Mouse (Mus musculus): Measurements from ENCODE around the gene Zfyve27. TPM values are rescaled to one million over a fixed set of nuclear protein-coding genes. Genes with fewer than 3 reads are reported as not detected.

Gene Zfyve27
- total and polyA plus RNA-seq, 3 experiments, result 27.0 to 40.2 TPM; not detected in 1

GRCm38 (mm10) chr19:42229499-42230287, 65.9 kb downstream of the Zfyve27 start:
- peaks cover 3 to 15% of the 10 kb centered on the region in 2 experiments; a peak in 3 of 4 replicates for H3K4me1 ChIP-seq (ENCODE audit: control insufficient read depth in 1 of 2, insufficient read depth in 2 of 2, low read length in 2 of 2)
- H3K4me3 ChIP-seq (ENCODE audit: control insufficient read depth in 1 of 2, insufficient read depth in 1 of 2, low read depth in 2 of 2, low read length in 2 of 2), result peak overlapping the region; percentile 54 to 55
- DNase-seq (ENCODE audit: low read depth, low spot score), result peak; percentile 89
- peak overlapping the region; percentile 55 for H3K9ac ChIP-seq (ENCODE audit: control insufficient read depth, low read depth, low read length, poor library complexity, severe bottlenecking)
- peaks cover 0 to 9% of the 10 kb centered on the region in 2 experiments; a peak in 2 of 4 replicates for H3K36me3 ChIP-seq (ENCODE audit: control insufficient read depth in 1 of 2, insufficient read depth in 2 of 2, low read length in 2 of 2)
- no peaks in the 10 kb centered on the region for H3K27me3 ChIP-seq (ENCODE audit: control insufficient read depth in 1 of 2, insufficient read depth in 2 of 2, low read length in 2 of 2)
- peak overlapping the region; percentile 60 for H3K27ac ChIP-seq (ENCODE audit: control insufficient read depth, low read depth, low read length)
- no peaks in the 10 kb centered on the region for H3K9me3 ChIP-seq (replicated peaks; ENCODE audit: insufficient read depth, low read length)
- no peaks in the 10 kb centered on the region for H3K79me2 ChIP-seq (ENCODE audit: control insufficient read depth, insufficient read depth, low read length, poor library complexity)
- TF ChIP-seq HCFC1 (IDR thresholded peaks at IDR 0.05; ENCODE audit: low read depth, low read length), result peak; percentile 15; the same call in 1 of the 2 replicates
- peak; percentile 16; the same call in 1 of the 2 replicates for TF ChIP-seq MAZ (IDR thresholded peaks at IDR 0.05; ENCODE audit: low read depth, low read length)
- peak; percentile 69 for TF ChIP-seq USF1 (IDR thresholded peaks at IDR 0.05; ENCODE audit: low read depth, low read length)
- peak; percentile 93 for TF ChIP-seq MXI1 (IDR thresholded peaks at IDR 0.05; ENCODE audit: low read depth, low read length)
- TF ChIP-seq SIN3A (IDR thresholded peaks at IDR 0.05; ENCODE audit: low read length), result peak; percentile 11
- TF ChIP-seq ETS1 (IDR thresholded peaks at IDR 0.05; ENCODE audit: low read depth, low read length), result peak; percentile 53; the same call in 1 of the 2 replicates
- peak; percentile 62 for TF ChIP-seq TBP (IDR thresholded peaks at IDR 0.05; ENCODE audit: low read depth, low read length)
- peak; percentile 35; the same call in 1 of the 2 replicates for TF ChIP-seq NELFE (IDR thresholded peaks at IDR 0.05; ENCODE audit: low read depth, low read length)
- no peak for TF ChIP-seq KAT2A (conservative IDR thresholded peaks at IDR 0.05; ENCODE audit: low read depth, low read length)
- TF ChIP-seq CHD2 (IDR thresholded peaks at IDR 0.05; ENCODE audit: low read length), result no peak
- TF ChIP-seq ZKSCAN1 (IDR thresholded peaks at IDR 0.05; ENCODE audit: low read depth, low read length), result no peak
- TF ChIP-seq POLR2AphosphoS5 (IDR thresholded peaks at IDR 0.05; ENCODE audit: borderline replicate concordance, low read depth, low read length), result 0 out of 2 replicates have a peak, but pooled peaks have one; percentile 45
- TF ChIP-seq MYB (IDR thresholded peaks at IDR 0.05; ENCODE audit: low read depth, low read length), result no peak
- TF ChIP-seq POLR2AphosphoS2 (IDR thresholded peaks at IDR 0.05; ENCODE audit: low read length), result no peak
- peak; percentile 89 for TF ChIP-seq MYC (IDR thresholded peaks at IDR 0.05; ENCODE audit: low read depth, low read length)
- 0 out of 2 replicates have a peak, but pooled peaks have one; percentile 52 for TF ChIP-seq ZMIZ1 (IDR thresholded peaks at IDR 0.05; ENCODE audit: low read depth, low read length)
- no peak for TF ChIP-seq SMC3 (IDR thresholded peaks at IDR 0.05; ENCODE audit: low read depth, low read length)
- TF ChIP-seq MEF2A (IDR thresholded peaks at IDR 0.05; ENCODE audit: extremely low read depth, insufficient replicate concordance, low read depth, low read length, poor library complexity, severe bottlenecking), result no peak
- no peak for TF ChIP-seq GATA1 (IDR thresholded peaks at IDR 0.05; ENCODE audit: low read depth, low read length)
- TF ChIP-seq CTCF (IDR thresholded peaks at IDR 0.05 in 2 of 3, conservative IDR thresholded peaks at IDR 0.05 in 1 of 3; ENCODE audit: control insufficient read depth in 1 of 3, insufficient read depth in 1 of 3, low read depth in 2 of 3, low read length in 3 of 3, poor library complexity in 1 of 3, severe bottlenecking in 1 of 3), result no peak
- no peak for TF ChIP-seq E2F4 (IDR thresholded peaks at IDR 0.05; ENCODE audit: borderline replicate concordance, low read depth, low read length)
- 0 out of 2 replicates have a peak, but pooled peaks have one; percentile 56 for TF ChIP-seq CHD1 (IDR thresholded peaks at IDR 0.05; ENCODE audit: low read depth, low read length)
- no peak for TF ChIP-seq NRF1 (IDR thresholded peaks at IDR 0.05; ENCODE audit: insufficient read depth, low read depth, low read length, poor library complexity, severe bottlenecking)
- TF ChIP-seq EP300 (IDR thresholded peaks at IDR 0.05; ENCODE audit: low read depth in 1 of 2, low read length in 2 of 2), result no peak
- no peak for TF ChIP-seq TAL1 (IDR thresholded peaks at IDR 0.05; ENCODE audit: low read length)
- TF ChIP-seq ELF1 (IDR thresholded peaks at IDR 0.05; ENCODE audit: low read depth, low read length), result 0 out of 2 replicates have a peak, but pooled peaks have one; percentile 27
- TF ChIP-seq USF2 (IDR thresholded peaks at IDR 0.05; ENCODE audit: borderline replicate concordance in 1 of 2, insufficient read depth in 1 of 2, low read depth in 1 of 2, low read length in 2 of 2), result no peak
- no peak for TF ChIP-seq TCF12 (IDR thresholded peaks at IDR 0.05; ENCODE audit: low read depth, low read length)
- TF ChIP-seq RAD21 (IDR thresholded peaks at IDR 0.05; ENCODE audit: low read depth, low read length), result no peak
- no peak for TF ChIP-seq MAFK (IDR thresholded peaks at IDR 0.05; ENCODE audit: borderline replicate concordance, low read depth, low read length)
- TF ChIP-seq BHLHE40 (IDR thresholded peaks at IDR 0.05; ENCODE audit: borderline replicate concordance, low read depth, low read length), result no peak
- TF ChIP-seq UBTF (IDR thresholded peaks at IDR 0.05; ENCODE audit: borderline replicate concordance, insufficient read depth, low read depth, low read length), result no peak
- peak; percentile 33 to 48; a peak in 3 of 4 replicates for TF ChIP-seq POLR2A (IDR thresholded peaks at IDR 0.05; ENCODE audit: control insufficient read depth in 1 of 2, insufficient read depth in 1 of 2, low read depth in 1 of 2, low read length in 2 of 2, poor library complexity in 1 of 2)
- no peak for TF ChIP-seq ZC3H11A (IDR thresholded peaks at IDR 0.05; ENCODE audit: low read depth, low read length)
- peak; percentile 72 for TF ChIP-seq MAX (IDR thresholded peaks at IDR 0.05; ENCODE audit: low read length)

Measured in MEL (cell line).